Mouse (Mus musculus) NIH3T3 (cell line): ENCODE results near the gene Adgra1.

Experiments
- DNase-seq: peaks from one replicate; pipeline ENCODE4 v3.0.0-alpha.2; 2012; ENCODE audit warnings: low read depth

Gene Adgra1

GRCm38 (mm10) chr7:139834036-139834435 is at the start of gene Adgra1:
TSS of gene Adgra1 (plus strand) at chr7:139834174.
- peak; percentile 52 for DNase-seq

DNA sequence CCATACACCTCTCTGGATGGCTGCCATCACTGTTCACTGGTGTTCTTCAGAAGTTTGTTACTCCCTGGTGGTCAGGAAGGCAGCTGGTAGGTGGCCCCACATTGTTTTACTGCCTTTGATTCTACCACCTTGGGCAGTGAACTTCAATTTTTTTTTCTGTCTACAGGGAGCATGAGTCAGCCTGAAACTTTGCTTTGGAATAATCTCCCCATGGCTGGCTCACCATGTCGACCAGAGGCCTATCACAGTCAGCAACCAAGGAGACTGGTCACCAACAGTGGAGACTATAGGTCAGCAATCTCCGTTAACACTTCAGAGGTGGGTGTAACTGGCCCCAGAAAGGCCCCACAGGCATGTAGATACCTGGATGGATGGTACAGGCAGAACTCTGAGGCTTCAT is 46.6 kb upstream of the Adgra1 start:
- no peak for DNase-seq

- DNase-seq, result no peak
Measured at GRCm38 (mm10) chr7:139788927-139789326, 45.0 kb upstream of the Adgra1 start.

DNA sequence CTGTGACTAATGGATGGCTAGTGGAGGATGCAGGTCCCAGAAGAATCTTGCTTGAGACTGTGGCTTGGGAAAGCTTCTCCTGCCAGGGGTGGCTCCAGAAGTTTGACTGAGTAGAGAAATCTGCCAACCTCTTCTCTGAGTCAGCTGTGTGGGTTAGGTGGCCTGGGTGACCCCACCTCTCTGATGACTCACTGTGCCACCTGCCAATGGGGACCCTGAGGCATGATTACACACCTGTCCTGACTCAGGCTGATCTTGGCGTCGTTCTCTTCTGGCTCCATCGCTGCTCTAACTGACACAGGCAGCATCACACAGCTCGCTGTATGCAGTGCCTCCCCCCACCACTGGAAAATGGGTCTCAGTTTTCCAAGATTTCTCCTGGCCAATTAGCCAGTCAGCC is 44.3 kb upstream of the Adgra1 start:
- no peak for DNase-seq

DNA sequence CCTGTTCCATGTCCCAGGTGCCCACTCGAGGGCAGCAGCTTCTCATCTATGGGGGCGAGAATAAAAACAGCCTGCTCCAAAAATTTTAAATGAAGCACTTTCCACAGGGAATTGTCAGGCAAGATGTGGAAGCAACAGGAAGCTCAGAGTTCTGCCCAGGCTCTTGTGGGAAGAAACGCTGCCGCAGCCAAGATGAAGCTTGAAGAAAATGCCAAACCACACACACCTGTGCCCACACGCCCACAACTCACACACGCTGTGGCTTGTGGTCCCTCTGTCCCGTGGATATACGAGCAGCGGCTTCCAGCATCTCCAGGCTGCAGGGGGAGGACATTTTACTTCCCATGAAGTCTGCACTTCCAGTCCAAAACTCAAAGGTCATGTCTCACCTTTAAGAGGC is 42.4 kb upstream of the Adgra1 start:
- no peak for DNase-seq

DNA sequence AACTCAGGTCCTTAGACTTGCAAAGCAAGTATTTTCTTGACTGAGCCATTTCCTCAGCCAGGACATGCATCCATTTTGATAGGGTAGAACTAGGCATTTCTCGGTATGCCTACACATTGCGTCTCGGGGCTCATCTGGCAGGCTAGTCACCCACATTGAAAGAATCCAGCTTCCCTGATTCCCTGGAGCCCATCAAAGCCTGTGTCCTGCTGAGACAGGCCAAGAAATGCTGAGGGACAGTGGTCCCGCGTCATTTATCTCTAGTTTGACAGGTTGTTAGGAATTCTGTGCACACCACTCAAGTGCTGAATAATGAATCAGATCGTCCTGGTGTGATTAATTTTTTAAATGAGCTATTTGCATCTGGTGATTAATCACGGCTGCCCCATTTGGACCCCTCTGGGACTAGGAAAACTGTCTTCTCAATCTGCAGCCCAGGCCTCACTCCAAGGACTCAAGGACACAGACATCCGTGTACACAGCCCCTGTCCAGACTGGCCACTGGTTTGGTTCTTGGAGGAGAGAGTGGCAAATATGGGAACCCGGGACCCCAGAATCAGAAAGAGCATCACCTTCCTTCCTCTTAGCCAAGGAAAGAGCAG is 38.9 kb upstream of the Adgra1 start:
- DNase-seq, result no peak

DNA sequence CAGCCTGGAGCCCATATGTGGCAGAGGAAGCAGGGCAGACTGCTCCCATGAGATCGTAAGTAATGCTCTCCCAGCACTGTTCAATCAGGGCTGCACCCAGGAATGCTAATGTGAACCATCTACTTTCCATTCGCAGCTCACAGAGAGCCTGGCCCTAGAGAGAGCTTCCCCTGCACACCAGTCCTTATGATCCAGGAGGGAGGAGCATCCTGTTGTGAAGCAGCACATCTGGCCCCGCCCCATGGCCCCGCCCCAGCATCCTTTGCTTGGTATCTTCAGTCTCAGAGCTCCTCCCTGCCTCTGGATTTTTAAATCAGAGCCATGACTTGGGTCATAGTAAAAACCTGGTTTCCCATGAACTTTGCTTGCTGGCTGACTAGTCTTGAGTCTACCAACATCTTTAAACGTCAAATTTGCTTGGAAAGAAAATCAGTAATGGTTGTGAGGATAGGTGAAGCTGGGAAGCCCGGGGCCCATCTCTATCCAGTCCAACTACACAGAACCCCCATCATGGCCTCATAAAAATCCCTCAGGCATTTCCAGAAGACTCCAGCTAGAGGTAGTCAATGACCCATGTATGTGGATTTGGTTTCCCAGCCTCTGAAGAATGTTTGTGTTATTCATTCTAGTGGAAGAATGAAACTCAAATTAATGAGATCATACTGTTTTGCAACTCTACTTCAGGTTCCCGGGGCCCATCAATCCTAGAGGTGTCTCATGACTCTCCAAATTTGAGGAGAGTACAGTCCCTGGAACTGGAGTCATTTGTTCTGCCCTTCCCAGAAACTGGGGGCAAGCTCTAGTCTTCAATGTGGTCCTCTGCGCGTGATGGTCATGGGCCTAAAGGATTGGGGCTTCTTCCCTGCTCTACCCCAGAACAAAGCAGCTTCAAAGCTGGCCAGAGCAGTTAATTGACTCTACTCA is 36.5 kb upstream of the Adgra1 start:
- no peak for DNase-seq

DNA sequence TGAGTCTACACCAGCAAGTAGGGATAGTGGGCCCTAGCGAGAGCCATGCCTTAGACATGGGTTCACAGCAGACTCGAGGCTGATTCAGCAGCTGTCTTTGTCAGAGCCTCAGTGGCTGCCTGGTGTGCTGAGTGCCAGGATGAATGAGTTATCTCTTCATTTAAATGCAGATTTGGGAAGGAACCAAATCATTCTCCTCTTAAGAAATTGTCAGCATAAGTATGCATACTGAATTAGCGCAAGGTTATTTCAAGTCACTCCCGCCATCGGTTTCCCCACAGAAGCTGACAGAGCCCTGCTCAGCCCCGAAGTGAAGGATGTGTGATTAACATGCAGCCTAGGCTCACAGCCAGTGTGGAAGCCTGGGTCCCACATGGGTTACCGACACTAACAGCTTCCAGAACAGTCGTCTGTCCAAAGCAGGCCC is 27.8 kb upstream of the Adgra1 start:
- DNase-seq, result no peak

DNA sequence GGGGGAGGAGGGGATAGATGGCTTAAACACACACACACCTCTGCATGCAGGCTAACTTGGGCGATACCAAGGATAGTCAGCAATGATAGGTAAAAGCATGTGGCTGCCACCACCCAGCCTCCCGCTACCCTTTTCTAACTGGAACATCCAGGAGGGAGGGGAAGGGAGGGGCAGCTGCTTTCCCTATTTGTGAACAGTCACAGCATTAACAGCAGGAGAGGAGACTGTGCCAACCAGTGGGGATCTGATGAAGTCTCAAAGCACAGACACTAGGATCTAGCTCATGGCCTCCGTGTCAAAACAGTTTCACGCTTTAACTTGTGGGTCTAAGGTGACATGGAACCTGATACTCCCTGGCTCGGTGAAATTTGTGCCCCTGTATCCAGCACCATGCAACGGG is 23.9 kb upstream of the Adgra1 start:
- no peak for DNase-seq

- DNase-seq, result no peak
Measured at GRCm38 (mm10) chr7:139811706-139812105, 22.3 kb upstream of the Adgra1 start.

DNA sequence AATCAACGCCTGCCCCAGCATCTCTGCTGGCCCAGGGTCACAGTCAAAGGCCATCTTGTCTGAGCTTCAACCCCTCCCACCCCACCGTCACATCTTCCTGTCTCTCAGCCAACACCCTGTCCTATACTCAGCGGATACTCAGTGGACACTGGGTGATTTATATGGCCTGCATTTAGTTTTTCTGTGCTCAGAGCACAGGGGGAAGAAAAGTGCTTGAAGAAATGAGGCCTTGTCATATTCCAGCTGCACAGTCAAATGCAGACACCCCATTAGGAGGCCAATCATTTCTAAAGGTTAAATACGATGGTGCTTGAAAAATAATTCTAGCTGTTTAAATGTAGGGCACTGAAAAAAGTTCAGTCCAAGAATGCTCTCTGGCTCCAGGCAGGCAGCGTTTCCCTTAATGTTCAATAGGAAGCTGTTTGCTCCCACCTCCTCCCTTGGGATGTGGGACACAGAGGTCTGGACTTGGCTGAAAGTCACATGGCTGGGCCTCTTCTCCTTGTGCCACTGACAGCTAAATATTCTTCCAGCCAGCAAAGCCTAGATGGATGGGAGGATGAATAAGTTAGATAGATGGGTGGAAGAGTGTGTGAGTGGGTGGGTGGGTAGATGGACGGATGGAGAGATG is 20.3 kb upstream of the Adgra1 start:
- DNase-seq, result no peak

DNA sequence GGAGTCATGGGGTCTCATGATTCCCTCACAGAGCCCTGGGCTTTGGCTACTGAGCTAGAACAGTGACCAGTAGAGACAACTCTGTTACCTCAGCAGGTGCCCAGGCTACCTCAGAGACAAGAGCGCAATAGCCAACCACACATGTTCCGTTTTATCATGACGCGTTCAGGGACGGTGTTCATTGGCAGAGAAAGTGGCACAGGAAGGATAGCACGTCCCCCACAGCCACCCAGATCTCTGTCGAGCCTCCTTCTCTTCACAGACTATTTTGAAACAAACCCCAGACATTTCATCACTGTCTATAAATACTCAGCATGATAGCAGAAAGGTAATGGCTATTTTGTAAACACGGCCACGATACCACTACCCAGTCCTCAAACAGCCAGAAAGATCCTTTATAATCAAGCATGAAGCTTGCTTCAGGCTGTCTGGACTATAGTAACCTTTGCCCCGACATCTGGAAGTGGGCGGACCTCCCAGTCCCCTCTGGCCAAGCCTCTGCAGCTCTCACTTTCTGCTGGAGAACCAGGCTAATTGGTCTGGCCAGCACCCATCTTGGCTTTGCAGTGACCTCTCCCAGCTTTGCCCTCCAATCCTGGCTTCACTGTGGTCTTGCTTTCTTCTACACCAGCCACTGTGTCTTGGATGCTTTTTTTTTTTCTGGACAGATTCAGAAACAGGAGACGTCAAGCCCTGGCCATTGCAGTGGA is 11.5 kb upstream of the Adgra1 start:
- DNase-seq, result no peak

GRCm38 (mm10) chr7:139827687-139828086 is 6.3 kb upstream of the Adgra1 start:
- peak; percentile 49 for DNase-seq

GRCm38 (mm10) chr7:139833532-139833931 is 442 bp upstream of the Adgra1 start:
- DNase-seq, result peak; percentile 22

DNA sequence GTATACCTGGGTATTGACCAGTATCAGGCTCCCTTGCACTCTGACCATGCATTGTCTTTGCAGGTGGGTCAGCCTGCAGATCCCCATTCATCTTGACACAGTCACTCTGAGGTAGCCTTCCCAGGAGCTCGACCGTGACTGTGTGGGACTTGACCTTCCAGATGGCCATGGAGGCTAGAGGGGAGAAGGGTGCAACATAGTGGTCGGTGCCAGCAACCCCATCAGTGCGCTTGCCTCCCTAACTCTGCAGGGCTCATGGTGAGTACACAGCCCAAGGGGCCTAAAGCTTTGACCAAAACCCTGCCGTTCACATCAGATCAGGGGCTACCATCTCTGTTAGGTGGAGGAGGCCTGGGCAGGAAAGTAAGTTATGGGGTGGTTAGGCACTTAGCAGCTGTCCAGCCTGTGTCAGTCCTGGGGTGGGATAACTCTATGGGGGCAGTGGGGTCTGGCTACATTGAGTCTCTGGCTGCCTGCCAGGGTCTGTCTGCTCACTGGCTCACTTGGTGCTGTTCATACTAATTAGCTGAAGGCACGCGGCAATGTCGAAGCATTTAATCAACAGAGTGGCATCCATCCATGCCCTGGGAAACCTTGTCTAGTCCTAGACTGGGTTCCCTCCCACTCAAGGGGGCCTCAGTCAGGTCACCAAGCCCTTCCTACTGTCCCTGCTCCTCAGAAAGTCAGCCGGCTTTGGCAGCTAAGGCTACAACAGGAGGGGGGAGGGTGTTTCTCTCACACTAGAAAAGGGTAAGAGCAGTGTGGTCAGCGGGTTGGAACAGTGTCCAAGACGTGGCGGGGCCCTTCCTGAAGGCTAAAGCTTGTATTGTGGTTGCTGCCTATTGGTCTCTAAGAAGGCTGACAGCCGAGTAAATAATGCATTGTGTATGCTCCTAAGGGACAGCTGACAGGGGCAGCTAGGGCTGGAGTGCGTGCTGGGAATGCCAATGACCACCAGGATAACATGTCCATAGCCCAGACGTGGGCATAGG is 1.5 kb downstream of the Adgra1 start:
- no peak for DNase-seq

DNA sequence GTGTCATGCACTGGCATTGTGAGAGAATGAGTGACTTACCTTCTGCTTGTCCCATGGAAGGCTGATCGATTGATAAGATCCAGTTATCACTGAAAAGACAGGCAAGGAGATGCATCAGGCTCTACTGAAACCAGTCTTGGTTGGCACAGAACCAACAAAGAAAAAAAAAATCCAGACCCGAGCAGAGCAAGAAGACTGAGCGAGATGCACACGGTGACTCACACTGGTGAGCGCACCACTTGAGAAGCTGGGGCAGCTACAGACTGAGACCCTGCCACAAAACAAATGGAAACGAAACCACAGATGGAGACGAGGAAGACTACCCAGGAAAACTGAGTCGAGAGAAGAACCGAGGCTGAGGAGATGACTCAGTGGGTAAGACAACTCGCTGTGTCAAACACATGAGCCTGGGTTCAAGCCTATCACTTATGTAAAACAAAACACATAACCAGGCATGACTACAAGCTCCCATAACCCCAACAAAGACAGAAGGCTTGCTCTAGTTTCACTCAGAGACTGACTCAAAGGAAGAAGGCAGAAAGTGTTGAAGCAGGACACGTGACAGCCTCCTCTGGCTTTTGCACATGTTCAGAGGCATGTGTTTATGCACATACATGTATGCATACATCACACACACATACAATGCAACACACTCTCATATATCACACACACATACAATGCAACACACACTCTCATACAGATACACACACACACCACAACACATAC is 6.6 kb downstream of the Adgra1 start:
- DNase-seq, result peak; percentile 48

GRCm38 (mm10) chr7:139842397-139842796 is 8.4 kb downstream of the Adgra1 start:
- DNase-seq, result no peak

DNA sequence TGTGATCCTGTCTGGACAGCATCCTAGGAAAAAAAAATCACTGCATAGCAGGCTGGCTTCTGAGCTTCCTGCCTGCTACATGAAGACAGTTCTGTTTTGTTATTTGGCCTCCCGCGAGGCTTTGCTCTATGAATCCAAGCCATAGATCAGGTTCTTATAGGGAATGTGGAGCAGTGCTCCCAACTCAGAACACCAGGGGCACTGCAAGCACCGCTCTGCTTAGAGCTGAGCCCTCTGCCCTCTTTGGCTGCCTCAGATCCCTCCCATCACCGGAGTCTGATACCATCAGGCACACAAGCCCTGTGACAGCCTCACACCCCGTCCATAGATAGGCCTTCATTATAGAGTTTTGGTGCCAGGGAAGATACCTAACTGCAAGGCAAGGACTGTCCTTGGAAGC is 9.2 kb downstream of the Adgra1 start:
- no peak for DNase-seq

GRCm38 (mm10) chr7:139843776-139844175 is 9.8 kb downstream of the Adgra1 start:
- no peak for DNase-seq

GRCm38 (mm10) chr7:139845101-139845500 is 11.1 kb downstream of the Adgra1 start:
- DNase-seq, result no peak
